Mouse (Mus musculus) mature B cell (primary cell): ENCODE measurements around the gene Gm16440.
"Not testable (repeated sequence)": the region's sequence is repeated elsewhere in the genome, so short reads cannot be mapped to it uniquely, and the experiment has no call there.

Experiments used
- in situ Hi-C: fragments of 300-500 bp; cut with MboI; formaldehyde crosslinking; loops from 2 replicates; pipeline ENCODE4 v1.14.3; 2019

Gene Gm16440

DNA sequence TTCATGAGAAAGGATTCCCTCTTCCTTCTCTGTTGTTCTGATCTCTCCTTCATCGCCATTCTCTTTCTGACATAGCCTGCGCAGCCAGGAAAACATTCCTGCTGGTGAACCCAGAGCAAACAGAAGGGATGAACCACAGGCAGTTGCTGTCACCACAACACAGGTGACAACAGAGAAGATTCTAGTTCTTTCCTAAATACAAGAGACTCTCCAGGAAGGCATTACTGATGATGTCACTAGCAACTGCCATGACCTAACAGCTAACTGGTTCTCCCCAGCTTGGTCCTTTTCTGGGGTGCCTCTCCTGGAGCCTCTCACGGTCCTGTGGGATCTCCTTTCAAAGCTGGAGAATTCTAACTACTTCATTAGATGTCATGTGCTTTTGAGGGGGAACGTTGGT is at the start of gene Gm16440:
Gm16440 (minus strand) TSS at position 101 of the 400 bp plus-strand sequence.
- in situ Hi-C loops: not testable (repeated sequence)

DNA sequence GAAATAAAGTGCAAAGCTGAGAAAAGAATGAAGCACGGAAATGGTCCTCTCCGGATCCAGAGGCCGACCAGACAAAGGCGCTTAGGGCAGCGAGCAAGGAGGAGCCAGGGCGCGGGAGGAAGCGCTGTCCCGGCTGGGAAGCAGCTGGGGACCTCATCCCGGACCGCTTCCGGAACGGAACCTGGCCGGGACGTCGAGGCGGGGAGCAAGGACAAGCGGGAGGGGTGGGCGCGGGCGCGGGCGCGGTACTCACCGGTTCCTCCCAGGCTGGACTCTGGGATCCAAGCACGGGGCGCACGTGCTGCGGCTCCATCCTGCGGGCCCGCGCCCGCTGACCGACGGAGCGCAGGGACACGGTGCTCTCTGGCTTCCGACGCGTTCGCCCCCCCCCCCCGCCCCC is 36.6 kb upstream of the Gm16440 start:
- in situ Hi-C loops: not testable (repeated sequence)

DNA sequence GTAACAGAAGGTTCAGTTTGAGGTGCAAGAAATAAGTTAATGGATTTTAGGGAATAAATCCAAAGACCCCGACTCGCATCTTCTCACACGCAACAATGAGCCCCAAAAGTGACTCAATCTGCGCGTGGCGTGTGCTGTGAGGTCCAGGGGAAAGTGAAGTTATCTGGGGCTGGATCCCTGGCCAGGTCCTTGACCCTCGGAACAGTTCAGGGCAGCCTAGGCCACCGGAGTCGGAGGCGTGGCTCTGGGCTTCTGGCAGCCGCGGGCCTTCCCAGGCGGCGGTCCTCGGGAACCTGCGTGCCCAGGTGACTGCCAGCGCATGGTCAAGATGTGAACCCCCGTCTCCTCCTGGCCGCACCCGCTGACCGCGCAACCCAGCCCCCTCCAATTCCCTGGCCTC is 36.2 kb upstream of the Gm16440 start:
- in situ Hi-C loops: not testable (repeated sequence)

DNA sequence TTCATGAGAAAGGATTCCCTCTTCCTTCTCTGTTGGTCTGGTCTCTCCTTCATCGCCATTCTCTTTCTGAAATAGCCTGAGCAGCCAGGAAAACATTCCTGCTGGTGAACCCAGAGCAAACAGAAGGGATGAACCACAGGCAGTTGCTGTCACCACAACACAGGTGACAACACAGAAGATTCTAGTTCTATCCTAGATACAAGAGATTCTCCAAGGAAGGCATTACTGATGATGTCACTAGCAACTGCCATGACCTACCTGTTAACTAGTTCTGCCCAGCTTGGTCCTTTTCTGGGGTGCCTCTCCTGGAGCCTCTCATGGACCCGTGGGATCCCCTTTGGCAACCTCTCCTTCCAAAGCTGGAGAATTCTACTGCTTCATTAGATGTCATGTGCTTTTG is 22.3 kb upstream of the Gm16440 start, which contains the start of gene Gm3591:
Gm3591 (minus strand) TSS at position 101 of the 400 bp plus-strand sequence.
- in situ Hi-C loops: not testable (repeated sequence)

DNA sequence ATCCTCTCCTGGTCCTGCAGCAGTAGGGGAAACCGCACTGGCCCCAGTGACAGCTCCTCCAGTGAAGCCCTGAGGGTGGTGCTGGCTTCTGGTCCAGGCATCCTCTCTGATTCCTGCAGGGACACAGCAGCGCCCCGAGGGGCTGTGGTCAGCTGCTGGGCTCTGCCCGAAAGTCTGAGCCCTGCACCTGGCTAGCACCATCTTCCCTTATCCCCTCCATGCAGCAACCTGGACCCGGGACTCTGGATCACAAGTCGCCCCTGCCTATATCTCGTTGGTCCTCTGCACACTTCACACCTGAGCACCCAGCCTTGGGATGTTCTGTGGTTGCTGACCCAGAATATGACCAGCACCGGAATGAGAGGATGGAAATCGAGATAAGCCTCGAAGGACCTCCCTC is 46.5 kb downstream of the Gm16440 start, which contains the start of gene Gm3618:
Gm3618 (minus strand) TSS at position 101 of the 400 bp plus-strand sequence.
- in situ Hi-C loops: not testable (repeated sequence)
